Mouse (Mus musculus) ES-Bruce4 (cell line): Measurements from ENCODE around the gene Kif26b.

ENCODE experiments used
- CTCF ChIP-seq: IDR thresholded peaks from one replicate; pipeline ENCODE4 v1.8.1; 2011; ENCODE audit warnings: low read depth, low read length
- EP300 ChIP-seq: IDR thresholded peaks from 2 replicates; pipeline ENCODE4 v1.6.1; 2011; ENCODE audit warnings: low read depth, low read length; ENCODE audit not compliant: insufficient read depth

DNA sequence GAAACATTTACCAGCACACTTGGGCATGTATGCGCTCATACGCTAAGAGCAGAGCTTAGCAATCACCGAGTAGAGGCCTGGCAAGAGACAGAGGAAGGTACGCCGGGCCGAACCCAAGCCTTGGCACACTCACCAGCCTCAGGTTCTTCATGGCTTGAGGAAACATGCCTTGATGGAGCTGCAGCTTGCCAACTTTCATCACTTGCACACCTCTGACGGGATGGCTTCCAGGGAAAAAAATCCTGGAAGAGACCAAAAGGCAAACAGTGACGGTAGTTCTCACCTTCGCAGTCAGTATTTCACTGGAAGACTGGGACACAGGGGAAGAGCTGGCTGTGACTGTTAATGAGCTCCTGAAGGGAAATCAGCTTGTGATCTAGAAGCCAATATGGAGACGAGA lies 443.1 kb downstream of the Kif26b start:
- TF ChIP-seq EP300 (no peak), CTCF (no peak)
